Mouse (Mus musculus) kidney, postnatal 14 days (tissue): ENCODE results near the gene Gm36079.
"Not testable (repeated sequence)": the region's sequence is repeated elsewhere in the genome, so short reads cannot be mapped to it uniquely, and the experiment has no call there.

Experiments used
- DNase-seq: peaks from one replicate; pipeline ENCODE4 v3.0.0; 2022; ENCODE audit warnings: mixed read lengths

Gm36079 gene

DNA sequence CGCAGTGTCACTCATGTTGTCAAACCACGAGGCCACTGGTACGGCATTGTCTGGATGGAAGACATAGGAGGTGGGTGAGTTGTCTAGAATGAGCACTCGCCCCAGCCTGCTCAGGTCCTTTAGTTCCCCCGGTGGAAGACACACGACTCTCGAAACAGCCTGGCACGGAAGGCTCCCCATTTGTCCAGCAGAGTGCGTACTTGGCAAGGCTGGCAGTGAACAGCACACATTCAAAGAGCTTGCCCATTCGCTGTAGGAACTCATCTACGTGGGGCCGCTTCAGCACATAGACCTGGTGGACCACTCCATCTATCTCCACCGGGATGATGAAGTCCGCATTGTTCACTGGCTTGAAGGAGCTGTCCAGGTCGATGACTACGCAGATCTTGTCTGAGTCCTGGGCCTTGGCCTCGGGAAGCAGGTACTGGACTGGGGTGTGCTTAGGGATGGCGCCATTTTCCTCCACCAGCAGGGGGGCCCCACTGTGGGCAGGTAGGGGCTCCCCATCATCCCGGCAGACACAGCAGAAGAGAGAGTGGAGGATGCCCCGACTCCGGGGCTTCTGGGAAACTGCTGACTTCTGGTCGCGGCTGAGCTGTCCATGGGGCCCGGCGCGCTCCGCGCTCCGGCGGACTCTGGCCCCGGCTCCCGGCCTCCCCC is 11.3 kb downstream of the Gm36079 start:
- not testable (repeated sequence) for DNase-seq

GRCm38 (mm10) chr13:120013962-120014361 is 12.8 kb downstream of the Gm36079 start:
- not testable (repeated sequence) for DNase-seq

DNA sequence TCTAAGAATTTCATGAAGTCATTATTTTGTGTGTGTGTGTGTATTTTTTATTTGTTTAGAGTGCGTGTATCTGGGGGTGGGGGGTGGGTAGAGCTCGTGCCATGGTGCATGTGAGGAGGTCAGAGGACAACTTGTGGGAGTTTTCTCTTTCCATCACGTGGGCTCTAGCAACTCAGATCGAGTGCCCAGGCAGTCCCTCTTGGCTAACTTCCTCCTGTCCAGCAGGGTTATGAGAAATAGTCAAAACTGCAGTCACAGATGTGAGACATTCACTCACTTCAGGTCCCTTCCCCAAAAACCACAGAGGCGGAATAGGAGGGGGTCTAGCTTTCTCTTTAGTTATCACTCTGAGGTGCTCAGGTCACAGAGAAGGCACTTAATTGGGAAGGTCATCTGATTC is 13.3 kb downstream of the Gm36079 start:
- not testable (repeated sequence) for DNase-seq

DNA sequence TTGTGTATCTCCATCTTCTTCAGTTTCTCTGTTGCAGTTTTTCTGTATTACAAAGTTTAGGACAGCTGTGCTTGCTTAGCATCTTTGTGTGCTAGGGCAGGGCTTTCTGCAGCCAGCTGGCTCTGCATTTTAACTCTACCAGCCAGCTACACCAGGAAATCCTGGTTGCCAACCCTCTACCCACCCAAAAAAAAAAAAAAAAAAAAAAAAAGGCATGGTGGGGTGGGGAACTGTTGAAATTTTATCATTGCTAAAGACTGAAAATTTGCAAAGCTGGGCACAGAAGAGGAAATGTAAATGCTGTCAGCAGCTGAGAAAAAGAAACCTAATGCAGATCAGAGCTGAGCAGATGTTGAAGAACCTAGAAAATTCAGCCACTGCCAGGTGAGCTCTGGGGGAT is 16.7 kb downstream of the Gm36079 start:
- not testable (repeated sequence) for DNase-seq

- DNase-seq, result not testable (repeated sequence)
Observed at GRCm38 (mm10) chr13:119999215-119999614, 27.6 kb downstream of the Gm36079 start.

GRCm38 (mm10) chr13:119998442-119999086 is 28.2 kb downstream of the Gm36079 start:
- DNase-seq, result not testable (repeated sequence)

DNA sequence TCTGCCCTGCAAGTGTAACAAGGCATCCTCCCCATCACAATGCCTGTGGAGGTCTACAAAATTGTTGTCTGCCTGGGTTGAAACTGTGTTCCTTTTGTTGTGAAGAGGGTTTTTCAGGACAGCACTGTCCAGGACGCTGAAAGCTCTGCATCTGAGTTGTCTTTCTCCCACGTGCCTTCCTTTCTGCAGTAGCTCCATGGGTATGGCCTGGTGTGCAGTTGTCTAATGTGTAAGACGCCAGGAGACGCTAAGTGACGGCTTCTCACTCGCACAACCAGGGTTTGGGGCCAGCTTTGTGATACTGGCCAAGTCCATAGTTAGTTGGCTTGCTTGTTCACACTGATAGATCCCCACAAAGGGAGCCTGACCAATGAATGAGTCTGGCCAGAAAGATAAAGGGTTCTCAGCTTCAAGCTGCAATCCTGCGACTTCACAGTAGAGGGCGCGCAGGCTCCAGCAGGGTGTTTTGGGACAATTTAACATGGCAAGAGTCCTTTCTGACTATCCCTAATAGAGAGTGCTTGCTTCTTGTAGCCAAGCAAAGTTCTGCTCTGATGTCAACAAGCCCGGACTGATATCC is 34.8 kb downstream of the Gm36079 start:
- DNase-seq, result not testable (repeated sequence)

DNA sequence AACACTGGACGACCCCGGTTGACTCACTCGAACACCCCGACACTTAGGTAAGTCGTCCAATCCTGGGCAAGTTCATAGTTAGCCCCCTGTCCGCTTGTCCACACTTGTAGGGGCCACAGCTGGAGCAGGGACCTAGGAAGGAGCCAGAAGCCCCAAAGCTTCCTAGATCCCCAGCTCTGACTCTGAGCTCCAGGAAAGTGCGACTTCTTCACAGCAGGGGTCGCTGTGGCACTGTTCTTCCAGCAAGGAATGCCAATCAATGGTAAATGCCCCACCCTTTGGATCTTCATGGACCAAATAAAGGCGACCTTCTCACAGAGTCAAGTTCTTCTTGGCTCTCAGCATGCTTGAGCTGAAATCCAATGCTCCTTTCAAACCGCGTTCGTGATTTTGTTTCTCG is 35.5 kb downstream of the Gm36079 start:
- not testable (repeated sequence) for DNase-seq
